Mouse (Mus musculus) forebrain, postnatal 0 days (tissue): ENCODE results near the gene Gng2. TPM values are rescaled to one million over a fixed set of nuclear protein-coding genes. Genes with fewer than 3 reads are reported as not detected.

Source experiments
- ATAC-seq: fragments of 200-750 bp; cut with Nextera tagmentation; 2 replicates; pipeline ENCODE4 v1.8.0; 2017; ENCODE audit warnings: mild to moderate bottlenecking, moderate library complexity
- DNase-seq: peaks from one replicate; pipeline ENCODE4 v3.0.0-alpha.2; 2015
- H3K27ac ChIP-seq: fragments of 300-500 bp; sonication (generic); 2 replicates; pipeline ENCODE4 v1.5.1; 2014; ENCODE audit warnings: low read depth, mild to moderate bottlenecking, antibody characterized with exemption, low read length, moderate library complexity, mixed read lengths
- H3K27me3 ChIP-seq: fragments of 300-500 bp; sonication (generic); 2 replicates; pipeline ENCODE4 v1.6.1; 2014; ENCODE audit warnings: mild to moderate bottlenecking, low read length, mixed read lengths; ENCODE audit not compliant: insufficient read depth
- H3K36me3 ChIP-seq: fragments of 300-500 bp; sonication (generic); 2 replicates; pipeline ENCODE4 v1.6.1; 2014; ENCODE audit warnings: mild to moderate bottlenecking, moderate library complexity; ENCODE audit not compliant: insufficient read depth
- H3K4me1 ChIP-seq: fragments of 300-500 bp; sonication (generic); 2 replicates; pipeline ENCODE4 v1.6.1; 2014; ENCODE audit warnings: antibody characterized with exemption; ENCODE audit not compliant: insufficient read depth
- H3K4me2 ChIP-seq: fragments of 300-500 bp; sonication (generic); 2 replicates; pipeline ENCODE4 v1.6.1; 2014; ENCODE audit warnings: low read depth, mild to moderate bottlenecking, moderate library complexity
- H3K4me3 ChIP-seq: fragments of 300-500 bp; sonication (generic); 2 replicates; pipeline ENCODE4 v1.5.1; 2014; ENCODE audit warnings: low read depth, low read length, mixed read lengths
- H3K9ac ChIP-seq: fragments of 300-500 bp; sonication (generic); 2 replicates; pipeline ENCODE4 v1.6.1; 2014; ENCODE audit warnings: mild to moderate bottlenecking
- H3K9me3 ChIP-seq: fragments of 300-500 bp; sonication (generic); 2 replicates; pipeline ENCODE4 v1.6.1; 2016; ENCODE audit warnings: low read length
- CTCF ChIP-seq: sonication (generic); IDR thresholded peaks from 2 replicates; pipeline ENCODE4 v1.5.1; 2016; ENCODE audit warnings: antibody characterized with exemption, control low read depth, low read depth
- WGBS: fragments of 180-500 bp; shearing (Covaris S2); extraction: QIAGEN DNeasy Blood & Tissue Kit; methylation state at CpG from one replicate; pipeline ENCODE4 v1.1.7; 2014; 5-methylcytosine and 5-hydroxymethylcytosine counted together
- polyA plus RNA-seq: library from polyadenylated mRNA; unstranded; fragments of >200 nt; fragmentation: Nextera tagmentation; extraction: Ambion mirVana; gene quantifications from 2 replicates; pipeline ENCODE4 v1.2.1, GENCODE M21; 2015
- total RNA-seq: library from RNA; depleted of rRNA; stranded (reverse); fragments of >200 nt; gene quantifications from 2 replicates; pipeline ENCODE4 v1.2.3, GENCODE M21; 2014

Gene Gng2
- total and polyA plus RNA-seq, 2 experiments from 2014 or later: 462 to 546 TPM

DNA sequence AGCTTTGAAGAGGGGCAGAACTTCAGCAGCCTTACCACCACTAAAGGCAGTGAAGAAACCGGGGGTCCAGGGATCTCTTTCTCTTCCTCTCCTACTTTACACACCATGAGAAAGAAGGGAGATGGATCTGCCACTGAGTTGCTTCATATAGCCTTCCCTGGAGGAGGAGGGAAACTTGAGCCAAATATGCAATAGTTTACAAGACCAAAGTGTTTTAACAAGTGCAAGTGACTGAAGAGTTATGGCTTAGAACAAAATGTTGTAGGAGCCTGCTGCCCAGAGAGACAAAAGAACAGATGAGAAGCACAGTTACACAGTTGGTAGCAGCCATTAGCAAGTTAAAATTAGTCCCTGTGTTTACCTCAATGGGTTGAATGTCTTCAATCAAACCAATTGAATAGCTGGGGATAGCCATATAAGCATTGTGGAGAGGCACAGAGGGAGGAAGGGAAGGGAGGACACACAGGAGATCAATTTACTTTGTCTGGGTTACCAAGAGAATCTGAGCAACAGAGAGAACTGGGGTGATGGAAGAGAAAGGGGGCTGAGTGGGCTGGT is 13.1 kb upstream of the Gng2 start:
- Histone ChIP-seq H3K27ac (no peak overlapping the region), H3K36me3 (no peaks in the 10 kb centered on the region), H3K4me2 (no peak overlapping the region), H3K27me3 (no peaks in the 10 kb centered on the region), H3K9me3 (no peaks in the 10 kb centered on the region), H3K4me1 (peaks cover 13% of the 10 kb centered on the region), H3K4me3 (no peak overlapping the region), H3K9ac (no peak overlapping the region)
- DNase-seq (no peak), ATAC-seq (no peak)
- no peak for TF ChIP-seq CTCF
- WGBS: 86% methylated on average over 1 of the region's 1 CpGs

DNA sequence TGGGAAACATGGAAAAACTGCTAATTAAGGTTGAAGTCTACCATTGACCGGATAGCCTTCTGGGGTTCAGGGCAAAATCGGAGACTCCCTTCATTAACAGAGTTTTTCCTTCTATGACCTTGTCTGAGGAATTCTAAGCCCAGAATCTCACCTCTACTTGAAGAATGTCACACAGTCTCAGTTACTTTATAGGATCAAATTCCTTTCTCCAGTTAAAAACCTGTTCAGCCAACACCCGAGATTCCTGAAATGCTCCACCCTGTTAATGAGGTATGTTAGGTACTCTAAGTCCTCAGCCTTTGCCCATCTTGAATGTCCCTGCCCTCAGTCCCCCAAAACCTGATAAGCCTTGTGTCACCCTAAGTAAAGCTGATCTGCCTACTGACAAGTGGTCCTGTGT is 11.0 kb upstream of the Gng2 start:
- ATAC-seq (no peak), DNase-seq (no peak)
- Histone ChIP-seq H3K4me3 (no peak overlapping the region), H3K9me3 (no peaks in the 10 kb centered on the region), H3K4me2 (no peak overlapping the region), H3K27ac (peak overlapping the region; percentile 42), H3K27me3 (no peaks in the 10 kb centered on the region), H3K36me3 (no peaks in the 10 kb centered on the region), H3K9ac (no peak overlapping the region), H3K4me1 (peaks cover 25% of the 10 kb centered on the region)
- TF ChIP-seq CTCF: no peak
- WGBS: 90% methylated on average over 3 of the region's 3 CpGs

DNA sequence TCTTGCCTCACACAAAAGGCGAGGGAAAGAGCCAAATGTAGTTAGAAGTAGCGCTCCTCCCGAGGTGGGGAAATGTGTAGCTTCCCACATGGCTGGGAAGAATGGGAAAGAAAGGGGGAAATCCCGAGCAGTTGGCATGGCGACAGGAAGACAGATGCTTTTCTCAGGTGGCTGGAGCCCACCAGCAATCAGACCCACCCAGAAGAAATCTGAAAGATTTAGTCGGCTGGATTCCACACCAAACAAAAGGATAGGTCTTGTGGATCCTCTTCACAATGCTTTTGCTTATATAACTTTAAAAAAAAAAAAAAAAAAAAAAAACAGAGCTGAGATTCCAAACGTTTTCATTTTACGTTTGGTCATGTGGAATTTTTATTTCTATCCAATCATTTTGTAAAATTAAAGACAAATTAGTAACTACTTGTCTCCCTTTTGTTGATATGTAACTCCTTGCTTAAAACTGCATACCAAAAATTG is 10.0 kb upstream of the Gng2 start:
- no peak; the same call in 1 of the 2 replicates for ATAC-seq
- Histone ChIP-seq H3K4me3 (peak overlapping the region; percentile 21), H3K36me3 (no peaks in the 10 kb centered on the region), H3K9me3 (no peaks in the 10 kb centered on the region), H3K4me2 (peak overlapping the region; percentile 50), H3K27ac (peak overlapping the region; percentile 95), H3K27me3 (no peaks in the 10 kb centered on the region), H3K9ac (peak overlapping the region; percentile 59), H3K4me1 (peaks cover 25% of the 10 kb centered on the region)
- no peak for DNase-seq
- TF ChIP-seq CTCF: no peak
- 2% methylated on average over 8 of the region's 8 CpGs for WGBS

DNA sequence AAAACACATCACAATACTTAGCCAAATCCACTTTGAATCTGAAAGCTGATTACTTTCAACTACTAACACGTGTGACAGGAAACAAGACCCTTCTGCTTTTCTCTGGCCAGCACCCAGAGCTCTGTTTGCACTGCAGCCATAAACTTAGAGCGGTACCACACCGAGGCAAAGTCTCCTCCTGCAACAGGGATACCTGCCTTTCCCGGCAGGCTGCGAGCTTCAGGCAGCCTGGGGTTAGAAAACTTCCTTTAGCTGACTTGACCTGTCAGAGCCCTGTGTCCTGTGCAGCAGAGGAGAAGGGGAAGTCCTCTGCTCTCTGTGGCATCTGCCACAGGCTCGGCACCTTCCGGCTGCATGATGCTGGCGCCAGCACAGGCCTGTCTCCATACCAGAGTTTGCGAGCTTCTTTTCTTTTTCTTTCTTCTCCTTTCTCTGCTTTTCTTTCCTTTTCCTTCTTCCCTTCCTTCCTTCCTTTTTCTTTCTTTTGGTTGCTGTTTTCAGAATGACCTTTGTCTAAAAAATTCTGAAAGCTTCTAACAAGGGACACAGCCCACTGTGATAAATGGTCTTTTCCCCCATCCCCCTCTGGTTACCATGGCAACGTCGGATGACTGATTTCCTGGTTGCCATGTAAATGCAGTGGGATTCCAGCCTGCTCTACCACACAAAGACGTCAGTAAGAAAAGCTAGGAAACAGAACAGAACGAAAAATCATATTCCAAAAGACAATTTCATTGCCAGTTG is 9.4 kb upstream of the Gng2 start:
- Histone ChIP-seq H3K9me3 (no peaks in the 10 kb centered on the region), H3K36me3 (no peaks in the 10 kb centered on the region), H3K4me2 (peak overlapping the region; percentile 50), H3K4me1 (peaks cover 25% of the 10 kb centered on the region), H3K27ac (peak overlapping the region; percentile 95), H3K9ac (peak overlapping the region; percentile 59), H3K4me3 (peak overlapping the region; percentile 21), H3K27me3 (no peaks in the 10 kb centered on the region)
- under 1% methylated on average over 13 of the region's 13 CpGs for WGBS
- ATAC-seq (peak; percentile 92), DNase-seq (peak; percentile 96)
- TF ChIP-seq CTCF: no peak

DNA sequence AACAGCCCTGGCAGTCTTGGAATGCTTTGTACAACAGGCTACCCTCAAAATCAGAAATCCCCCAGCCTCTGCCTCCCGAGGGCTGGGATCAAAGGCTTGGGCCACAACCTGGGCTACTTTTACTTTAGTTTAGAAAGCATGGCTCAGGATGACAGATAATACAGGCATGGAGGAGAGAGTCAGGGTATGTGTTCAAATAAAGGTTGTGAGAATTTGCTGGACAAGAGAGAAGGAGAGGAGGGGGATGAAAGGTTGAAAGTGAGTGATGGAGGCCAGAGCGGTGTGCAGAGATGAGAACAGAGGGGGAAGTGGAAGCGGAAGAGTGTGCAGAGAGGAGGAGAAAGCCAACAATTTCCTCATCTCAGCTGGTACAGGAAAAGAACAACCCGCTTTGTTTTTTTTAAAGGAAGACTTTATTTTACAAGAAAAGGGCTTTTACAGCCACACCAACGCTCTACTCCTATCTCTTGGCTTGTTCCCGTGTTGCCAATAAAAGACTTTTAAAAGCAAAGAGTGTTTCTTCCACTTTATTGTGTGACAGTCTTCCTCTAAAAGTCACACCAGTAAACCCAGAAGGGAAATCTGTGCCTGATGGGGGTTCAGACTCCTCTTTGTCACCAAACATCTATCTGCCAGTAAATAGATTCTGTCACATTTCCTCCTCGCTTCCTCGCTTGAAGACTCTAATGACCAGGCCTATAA is 8.6 kb upstream of the Gng2 start:
- peak overlapping the region; percentile 95 for H3K27ac ChIP-seq
- peak overlapping the region; percentile 50 for H3K4me2 ChIP-seq
- TF ChIP-seq CTCF: no peak
- no peak for ATAC-seq
- no peaks in the 10 kb centered on the region for H3K27me3 ChIP-seq
- 13% methylated on average over 8 of the region's 8 CpGs for WGBS
- peak overlapping the region; percentile 59; the same call in 1 of the 2 replicates for H3K9ac ChIP-seq
- H3K9me3 ChIP-seq: no peaks in the 10 kb centered on the region
- peaks cover 25% of the 10 kb centered on the region for H3K4me1 ChIP-seq
- H3K4me3 ChIP-seq: no peak overlapping the region
- no peak for DNase-seq
- no peaks in the 10 kb centered on the region for H3K36me3 ChIP-seq

DNA sequence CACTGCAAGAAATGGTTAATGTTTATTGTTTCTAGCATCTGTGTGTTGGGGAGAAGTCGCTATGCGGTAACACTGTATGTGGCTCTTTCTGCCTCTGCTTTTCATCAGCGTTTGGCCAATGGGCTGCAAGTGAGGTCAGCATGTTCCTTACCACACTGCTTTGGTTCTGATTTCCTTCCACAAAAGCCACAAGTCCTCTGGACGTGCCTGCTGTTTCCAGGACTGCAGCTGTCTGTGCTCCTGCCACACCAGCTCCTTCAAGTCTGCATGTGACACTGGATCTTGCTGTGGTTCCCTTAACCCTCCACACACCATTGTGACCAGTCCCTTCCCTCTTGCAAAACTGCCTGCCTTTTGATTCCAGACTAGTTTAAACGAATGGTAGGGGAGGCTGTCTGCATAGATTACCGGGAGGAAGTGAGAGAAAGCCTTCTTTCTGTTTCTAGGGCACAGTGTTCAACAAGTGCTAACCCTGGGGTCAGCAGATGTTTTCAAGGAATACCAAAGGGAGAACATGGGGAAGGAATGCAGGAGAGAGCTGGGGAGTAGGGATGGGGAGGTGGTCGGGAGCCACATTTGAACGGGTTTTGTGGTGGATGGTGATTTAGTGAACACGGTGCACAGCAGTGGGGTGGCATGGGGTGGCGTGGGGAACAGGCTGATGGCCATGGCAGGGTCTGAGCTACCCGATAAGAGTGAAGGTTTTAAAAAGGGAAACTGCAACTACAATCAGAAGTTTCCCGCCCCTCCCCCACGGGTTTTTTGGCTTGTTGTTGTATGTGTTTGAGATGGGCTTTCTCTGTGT is 7.9 kb upstream of the Gng2 start:
- Histone ChIP-seq H3K4me3 (no peak overlapping the region), H3K4me1 (peaks cover 25% of the 10 kb centered on the region), H3K9me3 (no peaks in the 10 kb centered on the region), H3K4me2 (peak overlapping the region; percentile 19; the same call in 1 of the 2 replicates), H3K27me3 (no peaks in the 10 kb centered on the region), H3K9ac (peak overlapping the region; percentile 6), H3K36me3 (no peaks in the 10 kb centered on the region), H3K27ac (peak overlapping the region; percentile 95)
- DNase-seq (no peak), ATAC-seq (peak; percentile 23)
- 12% methylated on average over 13 of the region's 13 CpGs for WGBS
- no peak for TF ChIP-seq CTCF
